Mouse (Mus musculus): Measurements from ENCODE around the gene Dnase2a. TPM values are rescaled to one million over a fixed set of nuclear protein-coding genes. Genes with fewer than 3 reads are reported as not detected.

Gene Dnase2a
- polyA plus RNA-seq, 1 experiment: 27.5 TPM

DNA sequence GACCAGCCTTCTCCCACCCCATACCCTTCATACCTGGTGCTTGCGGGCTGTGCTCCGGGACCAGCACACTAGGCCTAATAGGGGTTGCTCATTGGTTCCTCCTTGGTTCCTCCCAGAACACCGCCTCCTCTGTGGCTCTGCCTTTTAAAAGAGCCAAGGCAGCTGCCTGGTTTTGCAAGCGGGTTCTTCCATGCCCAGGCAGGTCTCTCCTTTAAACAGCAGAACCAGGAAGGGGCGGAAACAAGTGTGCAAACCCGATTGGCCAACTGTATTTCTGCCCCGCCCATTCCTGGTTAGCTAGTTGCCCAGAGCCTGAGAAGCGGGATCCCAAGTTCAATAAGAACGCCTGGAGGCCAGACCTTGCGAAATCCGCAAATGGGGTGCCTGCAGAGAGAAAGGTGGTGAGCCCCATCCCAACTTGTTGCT, 14.6 kb upstream of the Dnase2a start, which contains the start of gene Gcdh:
TSS of gene Gcdh (minus strand) at position 213 of the 426 bp plus-strand sequence.
- H3K27ac ChIP-seq (ENCODE audit: insufficient read depth, low read length): peak within 1 kb of the TSS; percentile 62
- TF ChIP-seq EP300 (IDR thresholded peaks at IDR 0.05; ENCODE audit: insufficient read depth, low read depth, low read length) (no peak), POLR2A (IDR thresholded peaks at IDR 0.05; ENCODE audit: insufficient read depth, low read length) (peak; percentile 63)

DNA sequence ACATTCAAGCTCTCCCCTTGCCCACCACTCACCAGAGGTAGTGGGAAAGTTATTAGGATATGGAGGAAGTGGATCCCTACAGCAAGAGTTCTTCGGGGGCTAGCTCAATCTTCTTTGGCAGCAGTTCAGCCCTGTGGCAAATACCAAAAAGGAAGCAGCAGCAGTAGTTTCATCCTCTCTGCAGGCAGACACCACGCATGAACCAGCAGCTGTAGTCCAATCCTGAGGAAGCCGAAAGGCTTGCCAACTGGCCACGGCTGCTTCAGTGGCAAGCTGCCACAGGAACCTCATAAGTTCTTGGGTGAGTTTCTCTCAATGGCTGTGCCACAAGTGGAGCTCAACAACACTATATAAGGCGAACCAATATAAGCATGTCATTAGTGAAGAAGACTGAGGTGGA, 12.4 kb upstream of the Dnase2a start:
- no peak for TF ChIP-seq EP300 (IDR thresholded peaks at IDR 0.05; ENCODE audit: insufficient read depth, low read depth, low read length)
- no peak for TF ChIP-seq CTCF (IDR thresholded peaks at IDR 0.05; ENCODE audit: low read depth, low read length)
- TF ChIP-seq POLR2A (IDR thresholded peaks at IDR 0.05; ENCODE audit: insufficient read depth, low read length): no peak
- no peak overlapping the region for H3K27ac ChIP-seq (ENCODE audit: insufficient read depth, low read length)
- no peak overlapping the region for H3K4me3 ChIP-seq (ENCODE audit: low read depth, low read length)
- no peak overlapping the region for H3K9ac ChIP-seq (ENCODE audit: low read depth, poor library complexity, severe bottlenecking)
- H3K4me1 ChIP-seq (ENCODE audit: control insufficient read depth, insufficient read depth, low read length): no peaks in the 10 kb centered on the region
- H3K27me3 ChIP-seq (ENCODE audit: control insufficient read depth, insufficient read depth, low read length, poor library complexity, severe bottlenecking): no peaks in the 10 kb centered on the region
- no peaks in the 10 kb centered on the region for H3K9me3 ChIP-seq (replicated peaks; ENCODE audit: control insufficient read depth, insufficient read depth, low read length, poor library complexity, severe bottlenecking)
- H3K36me3 ChIP-seq (ENCODE audit: control insufficient read depth, insufficient read depth, low read length, poor library complexity, severe bottlenecking): peaks cover 10% of the 10 kb centered on the region

More for the DNA sequence above, 14.6 kb upstream of the Dnase2a start, which contains the start of gene Gcdh:
- H3K36me3 ChIP-seq (ENCODE audit: control insufficient read depth, insufficient read depth, low read length, poor library complexity, severe bottlenecking): peaks cover 24% of the 10 kb centered on the region
- H3K4me1 ChIP-seq (ENCODE audit: control insufficient read depth, insufficient read depth, low read length): no peaks in the 10 kb centered on the region
- H3K4me3 ChIP-seq (ENCODE audit: low read depth, low read length): peak within 1 kb of the TSS; percentile 77
- H3K9ac ChIP-seq (ENCODE audit: low read depth, poor library complexity, severe bottlenecking): peak within 1 kb of the TSS; percentile 76
- no peaks in the 10 kb centered on the region for H3K27me3 ChIP-seq (ENCODE audit: control insufficient read depth, insufficient read depth, low read length, poor library complexity, severe bottlenecking)
- H3K9me3 ChIP-seq (replicated peaks; ENCODE audit: control insufficient read depth, insufficient read depth, low read length, poor library complexity, severe bottlenecking): no peaks in the 10 kb centered on the region

DNA sequence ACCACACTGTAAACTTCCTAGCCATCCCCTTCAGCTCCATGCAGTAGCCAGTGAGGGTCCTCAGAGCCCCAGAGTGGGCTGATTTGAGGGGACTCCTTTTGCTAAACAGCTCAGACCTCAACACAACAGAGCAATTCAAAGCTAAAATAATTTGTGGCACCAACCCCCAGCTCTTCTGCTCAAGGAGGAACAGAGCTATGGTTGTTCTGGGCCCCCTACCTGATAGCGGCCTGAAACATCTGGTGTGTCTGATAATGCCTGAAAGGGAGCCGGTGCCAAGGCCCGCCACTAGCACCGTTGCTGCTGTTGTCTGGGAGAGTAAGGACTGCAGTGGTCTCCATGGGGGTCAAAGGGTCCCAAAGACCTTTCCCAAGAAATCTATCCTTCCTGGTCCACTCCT, 7.3 kb upstream of the Dnase2a start:
- H3K27me3 ChIP-seq (ENCODE audit: control insufficient read depth, insufficient read depth, low read length, poor library complexity, severe bottlenecking): no peaks in the 10 kb centered on the region
- H3K36me3 ChIP-seq (ENCODE audit: control insufficient read depth, insufficient read depth, low read length, poor library complexity, severe bottlenecking): no peaks in the 10 kb centered on the region
- peaks cover 9% of the 10 kb centered on the region for H3K4me1 ChIP-seq (ENCODE audit: control insufficient read depth, insufficient read depth, low read length)
- H3K27ac ChIP-seq (ENCODE audit: insufficient read depth, low read length): no peak overlapping the region
- no peak overlapping the region for H3K9ac ChIP-seq (ENCODE audit: low read depth, poor library complexity, severe bottlenecking)
- H3K9me3 ChIP-seq (replicated peaks; ENCODE audit: control insufficient read depth, insufficient read depth, low read length, poor library complexity, severe bottlenecking): no peaks in the 10 kb centered on the region
- no peak overlapping the region for H3K4me3 ChIP-seq (ENCODE audit: low read depth, low read length)
- TF ChIP-seq CTCF (IDR thresholded peaks at IDR 0.05; ENCODE audit: low read depth, low read length) (no peak), EP300 (IDR thresholded peaks at IDR 0.05; ENCODE audit: insufficient read depth, low read depth, low read length) (no peak), POLR2A (IDR thresholded peaks at IDR 0.05; ENCODE audit: insufficient read depth, low read length) (no peak)

DNA sequence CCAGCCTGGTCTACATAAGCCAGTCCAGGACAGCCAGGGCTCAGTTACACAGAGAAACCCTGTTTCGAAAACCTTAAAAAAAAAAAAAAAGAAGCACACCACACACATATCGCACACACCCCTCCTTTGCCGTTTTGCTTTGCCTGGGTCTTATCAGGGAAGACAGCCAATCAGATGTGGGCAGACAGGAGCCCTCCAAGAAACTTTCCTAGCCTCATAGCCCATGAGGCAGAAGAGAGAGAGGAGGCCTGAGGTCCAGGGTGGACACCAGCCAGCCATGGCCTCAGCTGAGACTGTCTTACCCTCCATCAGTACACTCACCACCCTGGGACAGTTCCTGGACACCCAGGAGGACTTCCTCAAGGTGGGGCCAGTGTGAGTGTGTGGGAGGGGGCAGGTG, 6.6 kb upstream of the Dnase2a start, which contains the start of gene Klf1:
TSS of gene Klf1 (plus strand) at position 177 of the 400 bp plus-strand sequence.
- H3K9ac ChIP-seq (ENCODE audit: low read depth, poor library complexity, severe bottlenecking): peak within 1 kb of the TSS; percentile 85
- TF ChIP-seq EP300 (IDR thresholded peaks at IDR 0.05; ENCODE audit: insufficient read depth, low read depth, low read length) (no peak), CTCF (IDR thresholded peaks at IDR 0.05; ENCODE audit: low read depth, low read length) (no peak)
- no peaks in the 10 kb centered on the region for H3K36me3 ChIP-seq (ENCODE audit: control insufficient read depth, insufficient read depth, low read length, poor library complexity, severe bottlenecking)
- H3K27me3 ChIP-seq (ENCODE audit: control insufficient read depth, insufficient read depth, low read length, poor library complexity, severe bottlenecking): no peaks in the 10 kb centered on the region
- H3K4me1 ChIP-seq (ENCODE audit: control insufficient read depth, insufficient read depth, low read length): peaks cover 9% of the 10 kb centered on the region
- H3K4me3 ChIP-seq (ENCODE audit: low read depth, low read length): peak within 1 kb of the TSS; percentile 64
- no peak within 1 kb of the TSS for H3K27ac ChIP-seq (ENCODE audit: insufficient read depth, low read length)
- no peaks in the 10 kb centered on the region for H3K9me3 ChIP-seq (replicated peaks; ENCODE audit: control insufficient read depth, insufficient read depth, low read length, poor library complexity, severe bottlenecking)

DNA sequence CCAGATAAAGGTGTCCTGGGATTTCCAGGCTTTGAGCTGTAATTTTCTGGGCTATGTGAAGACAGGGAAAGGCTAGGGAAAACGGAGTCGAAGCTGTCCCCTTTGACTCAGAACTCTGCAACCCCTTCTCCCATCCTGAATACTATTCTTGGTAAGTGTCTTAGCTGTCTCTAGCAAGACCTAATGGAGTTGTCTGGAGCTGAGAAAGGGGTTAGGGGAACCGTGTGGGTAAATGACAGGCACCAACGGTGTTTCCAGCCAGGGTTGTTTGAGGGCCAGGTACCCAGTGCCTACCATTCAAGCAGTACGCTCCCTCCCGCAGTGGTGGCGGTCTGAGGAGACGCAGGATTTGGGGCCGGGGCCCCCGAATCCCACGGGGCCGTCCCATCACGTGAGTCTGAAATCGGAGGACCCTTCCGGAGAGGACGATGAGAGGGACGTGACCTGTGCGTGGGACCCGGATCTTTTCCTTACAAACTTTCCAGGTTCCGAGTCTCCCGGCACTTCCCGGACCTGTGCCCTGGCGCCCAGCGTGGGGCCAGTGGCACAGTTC, 5.9 kb upstream of the Dnase2a start:
- no peaks in the 10 kb centered on the region for H3K36me3 ChIP-seq (ENCODE audit: control insufficient read depth, insufficient read depth, low read length, poor library complexity, severe bottlenecking)
- no peaks in the 10 kb centered on the region for H3K9me3 ChIP-seq (replicated peaks; ENCODE audit: control insufficient read depth, insufficient read depth, low read length, poor library complexity, severe bottlenecking)
- peak overlapping the region; percentile 64 for H3K4me3 ChIP-seq (ENCODE audit: low read depth, low read length)
- no peak overlapping the region for H3K27ac ChIP-seq (ENCODE audit: insufficient read depth, low read length)
- TF ChIP-seq EP300 (IDR thresholded peaks at IDR 0.05; ENCODE audit: insufficient read depth, low read depth, low read length): no peak
- TF ChIP-seq CTCF (IDR thresholded peaks at IDR 0.05; ENCODE audit: low read depth, low read length): no peak
- no peak for TF ChIP-seq POLR2A (IDR thresholded peaks at IDR 0.05; ENCODE audit: insufficient read depth, low read length)
- H3K4me1 ChIP-seq (ENCODE audit: control insufficient read depth, insufficient read depth, low read length): peaks cover 9% of the 10 kb centered on the region
- no peaks in the 10 kb centered on the region for H3K27me3 ChIP-seq (ENCODE audit: control insufficient read depth, insufficient read depth, low read length, poor library complexity, severe bottlenecking)
- H3K9ac ChIP-seq (ENCODE audit: low read depth, poor library complexity, severe bottlenecking): peak overlapping the region; percentile 85

DNA sequence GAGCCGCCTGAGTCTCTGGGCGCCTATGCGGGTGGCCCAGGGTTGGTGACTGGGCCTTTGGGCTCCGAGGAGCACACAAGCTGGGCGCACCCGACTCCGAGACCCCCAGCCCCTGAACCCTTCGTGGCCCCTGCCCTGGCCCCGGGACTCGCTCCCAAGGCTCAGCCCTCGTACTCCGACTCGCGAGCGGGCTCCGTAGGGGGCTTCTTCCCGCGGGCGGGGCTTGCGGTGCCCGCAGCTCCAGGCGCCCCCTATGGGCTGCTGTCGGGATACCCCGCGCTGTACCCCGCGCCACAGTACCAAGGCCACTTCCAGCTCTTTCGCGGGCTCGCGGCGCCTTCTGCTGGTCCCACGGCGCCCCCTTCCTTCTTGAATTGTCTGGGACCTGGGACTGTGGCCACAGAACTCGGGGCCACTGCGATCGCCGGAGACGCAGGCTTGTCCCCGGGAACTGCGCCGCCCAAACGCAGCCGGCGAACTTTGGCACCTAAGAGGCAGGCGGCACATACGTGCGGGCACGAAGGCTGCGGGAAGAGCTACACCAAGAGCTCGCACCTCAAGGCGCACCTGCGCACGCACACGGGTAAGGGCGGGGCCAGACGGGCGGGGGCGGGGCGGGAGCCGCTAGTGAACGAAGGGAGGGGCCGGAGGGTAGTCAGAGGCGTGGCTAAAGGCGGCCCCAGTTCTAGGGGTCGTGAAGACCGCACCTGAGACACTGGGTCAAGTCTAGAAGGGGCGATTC, 5.3 kb upstream of the Dnase2a start:
- Histone ChIP-seq H3K27me3 (ENCODE audit: control insufficient read depth, insufficient read depth, low read length, poor library complexity, severe bottlenecking) (no peaks in the 10 kb centered on the region), H3K9me3 (replicated peaks; ENCODE audit: control insufficient read depth, insufficient read depth, low read length, poor library complexity, severe bottlenecking) (no peaks in the 10 kb centered on the region)

More for the DNA sequence above, 5.3 kb upstream of the Dnase2a start:
- Histone ChIP-seq H3K36me3 (ENCODE audit: control insufficient read depth, insufficient read depth, low read length, poor library complexity, severe bottlenecking) (no peaks in the 10 kb centered on the region), H3K4me1 (ENCODE audit: control insufficient read depth, insufficient read depth, low read length) (peaks cover 11% of the 10 kb centered on the region), H3K4me3 (ENCODE audit: low read depth, low read length) (peak overlapping the region; percentile 65), H3K9ac (ENCODE audit: low read depth, poor library complexity, severe bottlenecking) (peak overlapping the region; percentile 85), H3K27ac (ENCODE audit: insufficient read depth, low read length) (peak overlapping the region; percentile 44)
- TF ChIP-seq CTCF (IDR thresholded peaks at IDR 0.05; ENCODE audit: low read depth, low read length) (peak; percentile 62), POLR2A (IDR thresholded peaks at IDR 0.05; ENCODE audit: insufficient read depth, low read length) (peak; percentile 73), EP300 (IDR thresholded peaks at IDR 0.05; ENCODE audit: insufficient read depth, low read depth, low read length) (no peak)
